Mouse (Mus musculus) heart, postnatal 14 days (tissue): ENCODE data around the gene Kitl. TPM values are rescaled to one million over a fixed set of nuclear protein-coding genes. Genes with fewer than 3 reads are reported as not detected.

Source experiments
- DNase-seq, 2 experiments: peaks; one replicate each; pipeline ENCODE4 v3.0.0; 2021 to 2022
- intact Hi-C: fragments of 180-260 bp; cut with DNase I; formaldehyde crosslinking; loops from one replicate; pipeline ENCODE4 v1.15.1; 2025
- microRNA-seq, 2 experiments: library from miRNA; unstranded; fragments of <30 nt; microRNA quantifications; one replicate each; pipeline ENCODE4 v1.2.0; 2021 to 2022
- total RNA-seq, 2 experiments: library from RNA; stranded (reverse); gene quantifications; 2 replicates each; pipeline ENCODE4 v1.2.3; 2021

Gene Kitl
- total RNA-seq, 2 experiments from 2014 or later = 109 to 118 TPM

- intact Hi-C loops = no loop called here
- DNase-seq = no peak
These were observed 57.2 kb downstream of the Kitl start for GRCm38 (mm10) chr10:100072641-100073040.

GRCm38 (mm10) chr10:100073092-100073491 lies 57.7 kb downstream of the Kitl start:
- DNase-seq = no peak
- intact Hi-C loops = no loop called here

- no peak for DNase-seq
- intact Hi-C loops = no loop called here
These were observed 85.7 kb downstream of the Kitl start for GRCm38 (mm10) chr10:100101115-100101514.

- intact Hi-C loops = no loop called here
These were observed 95.8 kb downstream of the Kitl start for GRCm38 (mm10) chr10:100111209-100111608.

GRCm38 (mm10) chr10:100115570-100115969 lies 100.1 kb downstream of the Kitl start:
- intact Hi-C loops = no loop called here
- no peak for DNase-seq

More at GRCm38 (mm10) chr10:100111209-100111608, 95.8 kb downstream of the Kitl start:
- no peak for DNase-seq

- intact Hi-C loops = no loop called here
- DNase-seq = no peak
These were observed 109.0 kb downstream of the Kitl start for GRCm38 (mm10) chr10:100124452-100124851.

GRCm38 (mm10) chr10:100127837-100128743 lies 112.7 kb downstream of the Kitl start:
- DNase-seq = no peak
- intact Hi-C loops = no loop called here

GRCm38 (mm10) chr10:100131657-100132056 lies 116.2 kb downstream of the Kitl start:
- intact Hi-C loops = no loop called here
- no peak for DNase-seq

GRCm38 (mm10) chr10:100132304-100132703 lies 116.9 kb downstream of the Kitl start:
- DNase-seq = no peak

GRCm38 (mm10) chr10:100138552-100138951 lies 123.1 kb downstream of the Kitl start:
- no peak for DNase-seq
- intact Hi-C loops = no loop called here

More at GRCm38 (mm10) chr10:100132304-100132703, 116.9 kb downstream of the Kitl start:
- intact Hi-C loops = no loop called here

- DNase-seq = no peak
- intact Hi-C loops = no loop called here
These were observed 132.7 kb downstream of the Kitl start for GRCm38 (mm10) chr10:100148123-100148522.

Small RNA genes within 50 kb of the gene (microRNA-seq; reads per million reads assigned to microRNA genes)
- 0 reads per million in 2 experiments for gene Gm22918
- 0 reads per million in 2 experiments for gene Gm25287
